Mouse (Mus musculus): ENCODE results near the gene Cntfr.

Gene Cntfr

GRCm38 (mm10) chr4:41609681-41610593, 87.0 kb downstream of the Cntfr start:
- peak in 1 of 2 experiments; percentile 40 for DNase-seq
